Mouse (Mus musculus): ENCODE measurements around the gene Sfr1. TPM values are rescaled to one million over a fixed set of nuclear protein-coding genes. Genes with fewer than 3 reads are reported as not detected.
A peak's percentile ranks its signal among the peaks of the same experiment; 100 is the strongest.

Gene Sfr1
- total and polyA plus RNA-seq, 2 experiments from 2014 or later = 67.0 to 211 TPM

GRCm38 (mm10) chr19:47699743-47700142 is 31.7 kb upstream of the Sfr1 start:
- DNase-seq = no peak
- no peaks in the 10 kb centered on the region for H3K9me3 ChIP-seq (ENCODE audit: low read length)
- H3K4me1 ChIP-seq (ENCODE audit: insufficient read depth) = no peaks in the 10 kb centered on the region
- H3K27ac ChIP-seq (ENCODE audit: low read depth, low read length) = no peak overlapping the region
- 78% methylated on average over 9 of the region's 9 CpGs for WGBS
- H3K4me2 ChIP-seq (ENCODE audit: low read depth) = no peak overlapping the region
- H3K27me3 ChIP-seq (ENCODE audit: insufficient read depth, low read length) = no peaks in the 10 kb centered on the region
- H3K4me3 ChIP-seq (ENCODE audit: low read depth, low read length) = no peak overlapping the region
- no peak for TF ChIP-seq CTCF (IDR thresholded peaks at IDR 0.05; ENCODE audit: low read depth)
- H3K36me3 ChIP-seq (ENCODE audit: insufficient read depth) = no peaks in the 10 kb centered on the region
- H3K9ac ChIP-seq = no peak overlapping the region
- no peak for ATAC-seq

- ATAC-seq = no peak
- TF ChIP-seq CTCF (IDR thresholded peaks at IDR 0.05; ENCODE audit: low read depth) = no peak
- H3K4me1 ChIP-seq (ENCODE audit: insufficient read depth) = no peaks in the 10 kb centered on the region
- DNase-seq = no peak
- WGBS = 82% methylated on average over 8 of the region's 8 CpGs
- H3K36me3 ChIP-seq (ENCODE audit: insufficient read depth) = no peaks in the 10 kb centered on the region
- H3K9me3 ChIP-seq (ENCODE audit: low read length) = no peaks in the 10 kb centered on the region
- no peak overlapping the region for H3K27ac ChIP-seq (ENCODE audit: low read depth, low read length)
- H3K4me3 ChIP-seq (ENCODE audit: low read depth, low read length) = no peak overlapping the region
- no peaks in the 10 kb centered on the region for H3K27me3 ChIP-seq (ENCODE audit: insufficient read depth, low read length)
- H3K9ac ChIP-seq = no peak overlapping the region
- H3K4me2 ChIP-seq (ENCODE audit: low read depth) = no peak overlapping the region
These were observed 31.0 kb upstream of the Sfr1 start for GRCm38 (mm10) chr19:47700509-47700908.

- Histone ChIP-seq H3K9me3 (ENCODE audit: low read length) (no peaks in the 10 kb centered on the region), H3K27me3 (ENCODE audit: insufficient read depth, low read length) (no peaks in the 10 kb centered on the region), H3K4me3 (ENCODE audit: low read depth, low read length) (no peak overlapping the region), H3K4me2 (ENCODE audit: low read depth) (no peak overlapping the region), H3K4me1 (ENCODE audit: insufficient read depth) (no peaks in the 10 kb centered on the region), H3K9ac (no peak overlapping the region), H3K36me3 (ENCODE audit: insufficient read depth) (no peaks in the 10 kb centered on the region), H3K27ac (ENCODE audit: low read depth, low read length) (no peak overlapping the region)
- WGBS = 74% methylated on average over 13 of the region's 13 CpGs
- ATAC-seq = no peak
- no peak for TF ChIP-seq CTCF (IDR thresholded peaks at IDR 0.05; ENCODE audit: low read depth)
- DNase-seq = no peak
These were observed 26.3 kb upstream of the Sfr1 start for GRCm38 (mm10) chr19:47705080-47705771.

GRCm38 (mm10) chr19:47705772-47706309 is 25.6 kb upstream of the Sfr1 start:
- H3K9me3 ChIP-seq (ENCODE audit: low read length) = no peaks in the 10 kb centered on the region
- WGBS = 87% methylated on average over 8 of the region's 8 CpGs
- DNase-seq (no peak), ATAC-seq (no peak)
- no peak overlapping the region for H3K9ac ChIP-seq
- no peak overlapping the region for H3K4me2 ChIP-seq (ENCODE audit: low read depth)
- no peak overlapping the region for H3K4me3 ChIP-seq (ENCODE audit: low read depth, low read length)
- no peaks in the 10 kb centered on the region for H3K36me3 ChIP-seq (ENCODE audit: insufficient read depth)
- no peaks in the 10 kb centered on the region for H3K4me1 ChIP-seq (ENCODE audit: insufficient read depth)
- H3K27ac ChIP-seq (ENCODE audit: low read depth, low read length) = no peak overlapping the region
- no peak for TF ChIP-seq CTCF (IDR thresholded peaks at IDR 0.05; ENCODE audit: low read depth)
- H3K27me3 ChIP-seq (ENCODE audit: insufficient read depth, low read length) = no peaks in the 10 kb centered on the region

- no peak overlapping the region for H3K4me3 ChIP-seq (ENCODE audit: low read depth, low read length)
- H3K27ac ChIP-seq (ENCODE audit: low read depth, low read length) = no peak overlapping the region
- no peaks in the 10 kb centered on the region for H3K9me3 ChIP-seq (ENCODE audit: low read length)
- H3K27me3 ChIP-seq (ENCODE audit: insufficient read depth, low read length) = no peaks in the 10 kb centered on the region
- no peaks in the 10 kb centered on the region for H3K36me3 ChIP-seq (ENCODE audit: insufficient read depth)
- H3K4me2 ChIP-seq (ENCODE audit: low read depth) = no peak overlapping the region
- no peak for DNase-seq
- WGBS = 83% methylated on average over 4 of the region's 4 CpGs
- no peak overlapping the region for H3K9ac ChIP-seq
- no peaks in the 10 kb centered on the region for H3K4me1 ChIP-seq (ENCODE audit: insufficient read depth)
- ATAC-seq = no peak
- no peak for TF ChIP-seq CTCF (IDR thresholded peaks at IDR 0.05; ENCODE audit: low read depth)
These were observed 21.1 kb upstream of the Sfr1 start for GRCm38 (mm10) chr19:47710376-47710775.

GRCm38 (mm10) chr19:47713457-47713856 is 18.0 kb upstream of the Sfr1 start:
- DNase-seq = peak; percentile 21
- Histone ChIP-seq H3K27ac (ENCODE audit: low read depth, low read length) (no peak overlapping the region), H3K4me3 (ENCODE audit: low read depth, low read length) (no peak overlapping the region), H3K27me3 (ENCODE audit: insufficient read depth, low read length) (no peaks in the 10 kb centered on the region), H3K36me3 (ENCODE audit: insufficient read depth) (no peaks in the 10 kb centered on the region), H3K4me2 (ENCODE audit: low read depth) (no peak overlapping the region), H3K9ac (no peak overlapping the region), H3K9me3 (ENCODE audit: low read length) (no peaks in the 10 kb centered on the region), H3K4me1 (ENCODE audit: insufficient read depth) (no peaks in the 10 kb centered on the region)
- 65% methylated on average over 9 of the region's 9 CpGs for WGBS
- no peak for ATAC-seq
- TF ChIP-seq CTCF (IDR thresholded peaks at IDR 0.05; ENCODE audit: low read depth) = no peak

GRCm38 (mm10) chr19:47716144-47716543 is 15.3 kb upstream of the Sfr1 start:
- peak; percentile 25; the same call in 1 of the 2 replicates for TF ChIP-seq CTCF (IDR thresholded peaks at IDR 0.05; ENCODE audit: low read depth)
- H3K4me2 ChIP-seq (ENCODE audit: low read depth) = no peak overlapping the region
- H3K4me1 ChIP-seq (ENCODE audit: insufficient read depth) = no peaks in the 10 kb centered on the region
- no peak overlapping the region for H3K9ac ChIP-seq
- WGBS = 70% methylated on average over 2 of the region's 2 CpGs
- H3K4me3 ChIP-seq (ENCODE audit: low read depth, low read length) = no peak overlapping the region
- H3K27ac ChIP-seq (ENCODE audit: low read depth, low read length) = no peak overlapping the region
- no peaks in the 10 kb centered on the region for H3K27me3 ChIP-seq (ENCODE audit: insufficient read depth, low read length)
- no peak for DNase-seq
- no peaks in the 10 kb centered on the region for H3K9me3 ChIP-seq (ENCODE audit: low read length)
- ATAC-seq = no peak
- H3K36me3 ChIP-seq (ENCODE audit: insufficient read depth) = no peaks in the 10 kb centered on the region

Data from forebrain, postnatal 0 days (tissue).